Mouse (Mus musculus): ENCODE measurements around the gene Wwp2.

- TF ChIP-seq POLR2A (IDR thresholded peaks at IDR 0.05; ENCODE audit: insufficient read length, low read depth) (no peak), E2F4 (IDR thresholded peaks at IDR 0.05; ENCODE audit: insufficient read depth) (no peak), MAX (IDR thresholded peaks at IDR 0.05; ENCODE audit: low read depth) (no peak)
These were observed 40.0 kb upstream of the Wwp2 start for GRCm38 (mm10) chr8:107396106-107396670.

All from myocyte (in vitro differentiated cells).